Mouse (Mus musculus) CD4-positive, CD25-positive, alpha-beta regulatory T cell, adult 4 months (primary cell): ENCODE data around the gene Tnfrsf12a. TPM values are rescaled to one million over a fixed set of nuclear protein-coding genes. Genes with fewer than 3 reads are reported as not detected.

Source experiments
- ATAC-seq: one replicate; pipeline ENCODE4 v1.8.0; 2017
- polyA plus RNA-seq, 2 experiments: library from polyadenylated mRNA; unstranded; fragments of 100-300 nt; shearing (Covaris generic); gene quantifications; one replicate each; pipeline ENCODE4 v1.2.1; 2017

The Tnfrsf12a gene
- 1 to 10 TPM; 5.3 to 6.2 TPM for polyA plus RNA-seq

- ATAC-seq = peak; percentile 60
These were observed at the start of gene Tnfrsf12a for GRCm38 (mm10) chr17:23677236-23677679. Tnfrsf12a (minus strand) TSS chr17:23677468.

GRCm38 (mm10) chr17:23726758-23727142 lies 49.5 kb upstream of the Tnfrsf12a start:
- no peak for ATAC-seq

DNA sequence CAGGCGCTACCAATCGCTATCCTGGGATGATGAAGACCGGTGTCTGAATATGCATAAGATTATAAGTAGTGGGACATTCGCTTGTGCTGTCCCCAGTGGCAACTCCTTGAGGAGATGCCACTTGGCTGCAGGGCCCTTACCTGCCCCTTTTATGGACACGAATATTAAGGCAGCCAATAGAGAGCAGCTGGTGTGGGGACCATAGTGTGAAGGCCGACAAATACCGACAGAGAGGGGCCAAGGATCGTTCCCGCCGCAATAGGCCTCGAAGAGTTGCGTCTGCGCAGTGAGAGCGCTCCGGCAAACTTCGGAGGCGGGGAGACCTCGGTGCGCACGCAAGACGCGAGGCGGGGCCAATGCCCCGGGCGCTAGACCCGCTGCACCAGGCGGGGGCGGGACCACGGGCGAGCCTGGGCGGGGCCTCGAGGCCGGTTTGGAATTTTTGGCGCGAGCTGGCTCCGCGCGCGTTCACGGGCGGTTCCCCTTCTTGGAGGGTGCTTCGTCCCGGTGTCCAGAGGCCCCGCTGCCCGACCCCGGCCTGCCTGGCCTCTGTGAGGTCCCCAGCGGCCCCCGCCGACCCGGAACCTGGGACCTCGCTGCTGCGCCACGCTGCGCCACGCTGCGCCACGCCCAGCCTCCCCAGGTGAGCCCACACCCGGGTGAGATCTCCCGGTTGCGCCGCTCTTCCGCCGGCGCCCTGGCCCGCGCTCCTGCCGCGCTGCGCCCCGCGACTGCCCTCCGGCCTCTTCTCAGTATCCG lies 48.9 kb upstream of the Tnfrsf12a start, which contains the start of gene Pkmyt1:
Pkmyt1 (plus strand) TSS at position 338 of the 759 bp plus-strand sequence.
- peak; percentile 97 for ATAC-seq

DNA sequence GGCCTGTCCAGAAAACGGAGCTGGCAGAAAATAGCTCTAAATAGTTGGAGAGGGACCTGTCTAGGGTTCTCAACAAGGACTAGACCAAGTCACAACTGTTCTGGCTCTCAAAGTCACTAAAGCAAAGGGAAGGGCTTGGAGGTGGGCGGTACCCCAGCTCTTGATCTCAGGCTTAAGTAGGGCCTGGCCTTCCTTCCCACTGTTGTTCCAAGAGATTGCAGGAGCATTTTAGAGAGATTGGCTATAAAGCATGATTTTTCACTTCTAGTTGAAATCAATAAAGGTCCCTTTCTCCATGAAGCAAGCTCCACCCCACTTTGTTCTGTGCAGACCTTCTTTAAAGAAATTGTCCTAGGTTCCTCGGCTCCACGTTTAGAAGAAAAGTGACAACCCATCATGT lies 48.2 kb upstream of the Tnfrsf12a start:
- no peak for ATAC-seq

DNA sequence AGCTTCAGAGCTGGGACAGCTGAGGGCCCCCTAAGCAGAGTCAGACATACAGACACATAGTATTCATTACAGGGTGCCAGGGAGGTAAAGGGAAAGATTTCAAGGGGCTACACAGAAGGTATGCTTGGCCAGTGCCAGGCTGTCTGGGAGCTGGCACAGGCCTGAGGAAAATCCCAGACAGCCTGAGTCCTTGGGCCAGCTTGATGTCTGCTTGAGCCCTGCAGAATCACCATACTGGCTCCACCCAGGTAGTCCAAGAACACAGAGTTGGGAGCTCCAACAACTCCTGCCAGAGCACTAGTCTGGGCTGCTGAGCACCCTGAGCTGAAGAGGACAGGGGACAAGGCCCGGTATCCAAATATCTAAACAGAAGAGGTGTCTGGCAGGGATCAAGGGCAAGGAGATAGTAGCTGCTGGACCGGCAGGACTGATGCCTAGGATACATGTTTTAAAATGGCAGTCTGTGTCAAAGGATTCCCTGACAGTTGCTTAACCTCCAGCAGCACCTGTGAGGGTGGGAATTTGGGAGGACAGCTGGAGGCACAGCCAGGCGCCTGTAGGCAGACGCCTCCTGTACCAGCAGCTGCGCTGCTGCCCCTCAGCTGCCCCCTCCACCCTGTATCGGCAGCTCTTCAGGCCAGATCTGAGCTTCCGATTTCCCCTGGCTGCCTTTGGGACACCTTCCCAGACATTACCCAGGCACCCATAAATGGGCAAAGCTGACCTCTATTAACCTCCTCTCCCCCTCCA lies 45.3 kb upstream of the Tnfrsf12a start, which contains the start of gene 1520401A03Rik:
1520401A03Rik (minus strand) TSS at position 408 of the 750 bp plus-strand sequence.
- no peak for ATAC-seq

- ATAC-seq = no peak
These were observed 44.6 kb upstream of the Tnfrsf12a start for GRCm38 (mm10) chr17:23721886-23722285.

DNA sequence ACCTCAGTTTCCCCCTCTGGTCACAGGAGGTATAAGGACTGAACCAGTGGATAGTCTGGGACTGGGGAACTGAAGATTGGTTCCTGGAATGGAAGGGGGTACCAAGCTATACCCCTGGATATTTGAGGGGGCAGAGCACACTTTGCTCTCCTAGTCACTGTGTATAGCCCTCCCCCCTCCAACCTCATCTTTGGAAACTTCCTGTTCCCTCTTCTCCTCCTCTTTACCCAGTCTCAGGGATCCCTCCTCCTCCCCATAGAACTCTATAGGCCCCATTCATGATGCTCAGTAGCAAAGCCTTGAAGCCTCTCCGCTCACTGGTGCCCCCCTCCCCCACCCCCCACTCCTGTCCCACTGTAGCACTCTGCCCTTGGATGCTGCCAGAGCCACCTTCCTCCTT lies 42.2 kb upstream of the Tnfrsf12a start:
- ATAC-seq = no peak

GRCm38 (mm10) chr17:23717003-23717402 lies 39.7 kb upstream of the Tnfrsf12a start:
- no peak for ATAC-seq

GRCm38 (mm10) chr17:23706212-23706611 lies 28.9 kb upstream of the Tnfrsf12a start:
- ATAC-seq = peak; percentile 62

GRCm38 (mm10) chr17:23705525-23706104 lies 28.3 kb upstream of the Tnfrsf12a start:
- no peak for ATAC-seq

DNA sequence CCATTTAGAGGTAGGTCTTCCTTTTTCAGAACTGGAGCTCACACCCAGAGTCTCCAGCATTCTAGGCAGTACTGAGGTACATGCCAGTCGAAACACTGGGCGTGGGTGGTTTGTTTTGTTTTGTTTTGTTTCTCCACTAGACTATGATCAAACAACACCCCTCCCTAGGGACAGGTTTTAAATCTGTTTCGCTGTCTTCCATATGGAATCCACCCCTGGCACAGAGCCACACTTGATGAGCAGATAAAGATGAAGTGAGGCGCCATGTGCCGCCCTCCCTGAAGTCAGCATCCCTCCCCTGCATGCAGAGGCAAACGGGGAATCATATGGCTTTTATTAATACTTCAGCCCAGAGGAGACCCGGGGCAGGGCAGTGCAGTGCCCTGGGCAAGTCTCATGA lies 27.5 kb upstream of the Tnfrsf12a start:
- no peak for ATAC-seq

DNA sequence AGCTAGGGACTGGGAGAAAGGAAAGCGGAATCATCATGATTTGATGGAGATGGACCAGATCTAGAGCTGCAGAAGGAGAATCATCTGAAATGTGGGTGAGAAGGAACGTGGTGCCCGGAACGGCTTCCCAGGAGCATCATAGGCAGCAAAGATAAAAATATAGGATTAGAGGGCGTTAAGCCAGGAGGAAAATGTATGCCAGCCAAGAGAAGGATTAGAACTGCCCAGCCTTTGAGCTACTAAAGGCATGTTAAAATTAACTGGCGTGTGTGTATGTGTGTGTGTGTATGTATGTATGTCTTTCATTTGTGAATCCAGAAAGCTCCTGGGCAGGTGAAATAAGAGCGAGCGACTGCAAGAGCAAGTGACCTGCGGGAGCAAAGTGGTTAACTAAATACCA lies 26.0 kb upstream of the Tnfrsf12a start:
- ATAC-seq = no peak

- peak; percentile 98 for ATAC-seq
These were observed 22.8 kb upstream of the Tnfrsf12a start for GRCm38 (mm10) chr17:23700079-23700478.

- peak; percentile 39 for ATAC-seq
These were observed 22.1 kb upstream of the Tnfrsf12a start for GRCm38 (mm10) chr17:23699131-23700077.

- ATAC-seq = no peak
These were observed 18.5 kb upstream of the Tnfrsf12a start for GRCm38 (mm10) chr17:23695801-23696200.

DNA sequence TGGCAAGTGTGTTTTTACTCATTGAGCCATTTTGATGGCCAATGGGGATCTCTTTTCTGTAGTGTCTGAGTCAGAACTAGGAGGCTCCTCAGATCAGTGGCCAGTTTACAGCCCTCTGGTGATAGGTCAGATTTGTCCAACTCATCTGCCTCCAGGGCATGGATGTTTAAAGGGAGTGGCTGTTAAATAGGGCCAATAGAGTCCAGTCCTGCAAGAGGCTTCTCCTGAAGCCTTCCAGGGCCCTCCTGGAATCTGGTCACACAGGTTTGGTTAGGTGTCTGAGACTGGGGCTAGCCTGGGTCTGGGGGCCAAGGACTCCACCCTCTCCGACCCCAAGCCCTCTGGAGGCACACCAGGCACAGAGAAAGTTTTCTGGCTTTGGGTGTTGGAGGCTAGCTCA lies 17.2 kb upstream of the Tnfrsf12a start:
- ATAC-seq = no peak

DNA sequence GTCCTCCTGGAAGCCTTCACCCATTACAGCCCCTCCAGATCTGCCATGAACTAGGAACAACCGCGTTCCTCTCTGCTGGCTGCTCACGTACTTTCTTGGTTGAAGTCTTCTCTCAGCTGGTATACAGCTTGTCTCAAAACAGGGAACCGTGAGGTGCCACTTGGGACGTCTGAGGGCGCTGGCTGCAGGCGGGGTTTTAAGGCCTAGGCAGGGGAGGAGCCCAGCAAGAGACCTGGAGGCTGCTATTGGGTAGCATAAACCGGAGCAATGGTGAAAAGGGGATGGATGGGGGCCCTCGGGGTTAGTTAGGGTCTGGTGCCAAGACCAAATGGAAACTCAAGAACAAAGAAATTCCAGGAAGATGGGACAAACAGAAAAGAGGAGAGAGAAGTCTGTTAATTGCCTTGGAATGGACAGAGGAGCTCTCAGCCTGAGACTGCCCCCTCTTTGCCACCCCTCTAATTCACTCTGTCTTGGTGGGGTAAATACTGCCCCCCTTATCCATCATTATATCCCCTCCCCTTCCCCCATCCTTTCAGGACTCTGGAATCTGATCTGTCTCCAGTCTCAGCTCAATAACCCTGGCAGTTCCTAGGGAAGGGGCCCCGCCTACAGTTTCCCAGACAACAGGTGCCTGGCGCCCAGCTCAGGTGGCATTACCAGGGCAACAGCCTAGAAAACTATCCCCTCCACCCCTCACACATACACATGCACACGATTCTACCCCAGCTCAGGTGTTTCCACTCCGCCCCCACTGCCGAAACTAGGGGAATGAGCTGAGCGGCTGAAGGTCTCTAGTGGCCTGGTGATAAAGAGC lies 6.8 kb upstream of the Tnfrsf12a start, which contains the start of gene Cldn9:
Cldn9 (minus strand) TSS at position 171 of the 817 bp plus-strand sequence.
- no peak for ATAC-seq

GRCm38 (mm10) chr17:23683226-23683625 lies 6.0 kb upstream of the Tnfrsf12a start:
- ATAC-seq = no peak

DNA sequence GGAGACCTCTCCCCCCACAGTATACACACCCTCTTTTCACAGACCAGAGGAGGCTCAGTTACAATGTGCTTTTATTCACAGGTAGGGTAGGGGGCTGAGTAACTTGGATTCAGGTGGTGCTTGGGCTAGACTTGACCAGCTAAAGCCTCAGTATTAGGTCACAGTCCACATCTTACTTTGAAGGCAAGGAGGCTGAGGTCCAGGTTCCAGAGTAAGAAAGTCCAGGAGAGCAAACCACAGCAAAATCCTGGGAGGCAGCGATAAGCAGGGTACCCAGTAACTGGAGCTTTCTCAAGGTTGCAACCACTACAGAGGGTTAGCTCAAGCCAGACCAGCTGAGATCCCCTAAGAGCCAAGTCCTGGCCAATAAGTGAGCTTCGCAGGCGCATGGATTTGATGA lies 5.3 kb upstream of the Tnfrsf12a start:
- no peak for ATAC-seq

- no peak for ATAC-seq
These were observed 4.8 kb upstream of the Tnfrsf12a start for GRCm38 (mm10) chr17:23682092-23682491.

- no peak for ATAC-seq
These were observed 3.8 kb upstream of the Tnfrsf12a start for GRCm38 (mm10) chr17:23681086-23681485.
